Mouse (Mus musculus) CH12.LX (cell line): ENCODE measurements at regions not wholly inside any gene's neighbourhood (a gene's known extent, or its start where the extent isn't known, plus 50 kb on each side); places are given as distances from the start of the nearest gene placed in this dataset.

ENCODE experiments used
- CTCF ChIP-seq, 2 experiments: IDR thresholded peaks in 1 of 2; conservative IDR thresholded peaks in 1 of 2; 2 replicates each; pipeline ENCODE4 v1.5.1; 2011 to 2012; ENCODE audit warnings: low read depth in 2 of 2, low read length in 2 of 2, improper control_type of control experiment in 1 of 2, inconsistent platforms in 1 of 2, mild to moderate bottlenecking in 1 of 2, moderate library complexity in 1 of 2
- EP300 ChIP-seq: IDR thresholded peaks from 2 replicates; pipeline ENCODE4 v1.6.1; 2011; ENCODE audit warnings: low read length, improper control_type of control experiment

DNA sequence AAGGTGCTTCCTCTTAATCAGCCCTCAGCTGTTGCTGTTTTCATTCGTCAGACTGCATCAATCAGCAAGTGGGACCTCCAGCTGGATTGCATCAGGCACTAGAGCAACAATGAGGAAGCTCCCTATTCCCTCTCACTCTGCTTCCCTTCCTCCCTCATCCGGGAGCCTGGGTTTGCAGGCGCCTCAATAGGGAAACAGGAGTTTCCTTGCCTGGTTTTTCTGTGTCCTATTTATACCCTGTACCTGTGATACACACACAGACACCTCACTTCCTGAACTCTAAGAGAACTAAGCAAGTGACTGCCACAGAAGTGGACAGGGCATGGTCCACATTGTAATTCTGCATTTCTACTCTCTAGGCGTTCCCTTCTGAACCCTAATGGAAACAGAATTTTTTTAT, 637.9 kb upstream of the Cdh5 start:
- TF ChIP-seq CTCF (conservative IDR thresholded peaks at IDR 0.05 in 1 of 2, IDR thresholded peaks at IDR 0.05 in 1 of 2; ENCODE audit: low read depth in 2 of 2, low read length in 2 of 2) (no peak), EP300 (no peak)
